Mouse (Mus musculus) embryonic facial prominence, embryonic 13.5 days (tissue): ENCODE measurements around the gene Kif23. TPM values are rescaled to one million over a fixed set of nuclear protein-coding genes. Genes with fewer than 3 reads are reported as not detected.

Source experiments
- ATAC-seq: fragments of 200-750 bp; cut with Nextera tagmentation; 2 replicates; pipeline ENCODE4 v1.8.0; 2017; ENCODE audit warnings: low read depth; ENCODE audit not compliant: insufficient number of reproducible peaks, insufficient read depth, low FRiP score, low TSS enrichment
- H3K27ac ChIP-seq: fragments of 300-500 bp; sonication (generic); 2 replicates; pipeline ENCODE4 v1.5.1; 2015; ENCODE audit warnings: moderate library complexity, mild to moderate bottlenecking, inconsistent platforms
- H3K27me3 ChIP-seq: fragments of 300-500 bp; sonication (generic); 2 replicates; pipeline ENCODE4 v1.6.1; 2015; ENCODE audit warnings: mild to moderate bottlenecking, inconsistent platforms
- H3K36me3 ChIP-seq: fragments of 300-500 bp; sonication (generic); 2 replicates; pipeline ENCODE4 v1.6.1; 2015; ENCODE audit warnings: mild to moderate bottlenecking, inconsistent platforms
- H3K4me1 ChIP-seq: fragments of 300-500 bp; sonication (generic); 2 replicates; pipeline ENCODE4 v1.6.1; 2015; ENCODE audit warnings: inconsistent platforms
- H3K4me2 ChIP-seq: fragments of 300-500 bp; sonication (generic); 2 replicates; pipeline ENCODE4 v1.6.1; 2015; ENCODE audit warnings: moderate library complexity, mild to moderate bottlenecking, inconsistent platforms
- H3K4me3 ChIP-seq: fragments of 300-500 bp; sonication (generic); 2 replicates; pipeline ENCODE4 v1.5.1; 2015; ENCODE audit warnings: mild to moderate bottlenecking, inconsistent platforms
- H3K9ac ChIP-seq: fragments of 300-500 bp; sonication (generic); 2 replicates; pipeline ENCODE4 v1.6.1; 2015; ENCODE audit warnings: mild to moderate bottlenecking, inconsistent platforms
- H3K9me3 ChIP-seq: fragments of 300-500 bp; sonication (generic); 2 replicates; pipeline ENCODE4 v1.6.1; 2016; ENCODE audit warnings: inconsistent platforms
- WGBS: fragments of 180-500 bp; shearing (Covaris S2); methylation state at CpG from one replicate; pipeline ENCODE4 v1.1.7; 2015; ENCODE audit warnings: mixed read lengths; 5-methylcytosine and 5-hydroxymethylcytosine counted together
- polyA plus RNA-seq: library from polyadenylated mRNA; unstranded; fragments of >200 nt; fragmentation: Nextera tagmentation; extraction: Ambion mirVana; gene quantifications from 2 replicates; pipeline ENCODE4 v1.2.1, GENCODE M21; 2015

Gene Kif23
- polyA plus RNA-seq, 1 experiment from 2014 or later: 108 TPM

GRCm38 (mm10) chr9:61872246-61872941 is 74.2 kb downstream of the Kif23 start:
- WGBS: 40% methylated on average over 8 of the region's 8 CpGs
- Histone ChIP-seq H3K9me3 (no peaks in the 10 kb centered on the region), H3K36me3 (no peaks in the 10 kb centered on the region), H3K27me3 (peaks cover 12% of the 10 kb centered on the region), H3K9ac (0 out of 2 replicates have a peak overlapping the region, but pooled peaks have one; percentile 11), H3K4me3 (no peak overlapping the region), H3K27ac (peak overlapping the region; percentile 44; the same call in 1 of the 2 replicates), H3K4me1 (peaks cover 38% of the 10 kb centered on the region), H3K4me2 (no peak overlapping the region)
- no peak for ATAC-seq

GRCm38 (mm10) chr9:61871839-61872238 is 74.7 kb downstream of the Kif23 start:
- Histone ChIP-seq H3K4me1 (peaks cover 32% of the 10 kb centered on the region), H3K4me3 (no peak overlapping the region), H3K9me3 (no peaks in the 10 kb centered on the region), H3K36me3 (no peaks in the 10 kb centered on the region), H3K4me2 (no peak overlapping the region), H3K9ac (no peak overlapping the region), H3K27me3 (peaks cover 7% of the 10 kb centered on the region), H3K27ac (no peak overlapping the region; the same call in 1 of the 2 replicates)
- no peak for ATAC-seq
- 61% methylated on average over 6 of the region's 6 CpGs for WGBS

DNA sequence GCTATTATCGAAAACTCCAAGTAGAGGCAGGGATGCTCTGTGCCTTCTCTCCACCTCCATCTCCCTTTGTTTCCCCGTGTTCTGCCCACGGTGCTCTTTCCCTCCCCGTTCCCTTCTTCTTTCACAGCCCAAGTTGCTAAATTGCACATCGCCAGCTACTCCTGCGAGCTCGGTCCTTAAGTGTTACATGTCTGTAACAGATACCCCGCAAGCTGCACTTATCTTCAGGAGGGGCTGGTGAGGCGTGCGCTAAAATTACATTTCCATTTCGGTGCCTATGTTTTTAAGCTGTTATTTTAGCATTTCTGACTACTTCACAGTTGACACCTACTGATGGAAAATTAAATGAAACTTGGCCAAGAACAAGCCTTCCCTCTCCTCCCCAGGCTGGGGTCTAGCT is 78.9 kb downstream of the Kif23 start:
- H3K9ac ChIP-seq: no peak overlapping the region
- 75% methylated on average over 11 of the region's 11 CpGs for WGBS
- peaks cover 13% of the 10 kb centered on the region for H3K4me1 ChIP-seq
- no peak for ATAC-seq
- no peak overlapping the region for H3K4me3 ChIP-seq
- H3K27ac ChIP-seq: no peak overlapping the region
- H3K27me3 ChIP-seq: peaks cover 5% of the 10 kb centered on the region; the same call in 1 of the 2 replicates
- no peaks in the 10 kb centered on the region for H3K9me3 ChIP-seq
- no peaks in the 10 kb centered on the region for H3K36me3 ChIP-seq
- no peak overlapping the region for H3K4me2 ChIP-seq

Other genes starting within 250 kb of the Kif23 start
- gene Rplp1, start 32.2 kb downstream of the Kif23 start, polyA plus RNA-seq: 1,553 and 1,557 TPM in 2 replicates
- 3.4 and 4.3 TPM in 2 replicates for gene Paqr5, start 80.1 kb upstream of the Kif23 start, polyA plus RNA-seq
- gene Glce, start 175.9 kb upstream of the Kif23 start, polyA plus RNA-seq: 42.5 and 44.3 TPM in 2 replicates